Mouse (Mus musculus): Measurements from ENCODE around the gene Rad51b. TPM values are rescaled to one million over a fixed set of nuclear protein-coding genes. Genes with fewer than 3 reads are reported as not detected.

Rad51b gene
- polyA plus RNA-seq, 1 experiment from 2014 or later, result 2.7 TPM

DNA sequence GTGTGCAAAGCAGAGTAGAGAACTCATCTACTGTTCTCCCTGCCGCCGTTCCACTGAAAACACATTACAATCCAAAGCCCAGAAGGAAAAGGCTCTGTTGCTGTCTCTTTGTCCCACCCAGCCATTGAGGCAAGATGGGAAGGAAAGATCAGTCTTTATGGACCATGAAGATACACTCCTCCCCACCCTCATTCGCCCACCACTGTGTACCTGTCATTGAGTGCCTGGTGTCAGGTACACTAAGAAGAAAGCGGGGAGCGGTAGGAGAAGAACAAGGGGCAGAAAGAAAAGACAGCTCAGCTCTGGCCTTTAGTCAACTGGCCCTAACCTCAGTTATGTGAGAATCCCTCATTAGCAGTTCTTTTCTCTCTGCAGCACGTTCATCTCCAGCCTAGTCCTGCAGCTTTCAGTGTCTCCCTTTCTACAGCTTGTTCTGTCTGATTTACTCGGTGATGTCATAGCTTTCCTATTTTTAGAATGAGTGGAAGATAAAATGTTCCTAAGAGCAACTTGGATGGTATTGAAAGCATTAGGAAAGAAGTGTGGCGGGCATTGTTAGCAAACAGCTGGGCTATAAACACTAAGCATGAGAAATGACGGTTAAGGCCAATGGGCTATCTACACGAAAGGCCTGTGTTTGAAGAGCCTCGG is 382.3 kb downstream of the Rad51b start:
- WGBS, result 75% methylated on average over 11 of the region's 11 CpGs
- Histone ChIP-seq H3K4me2 (ENCODE audit: low read length) (no peak overlapping the region), H3K4me3 (ENCODE audit: low read length) (no peak overlapping the region), H3K4me1 (ENCODE audit: control insufficient read depth, insufficient read depth, low read depth, low read length) (no peaks in the 10 kb centered on the region), H3K36me3 (ENCODE audit: control insufficient read depth, insufficient read depth, low read length) (no peaks in the 10 kb centered on the region), H3K9ac (ENCODE audit: low read depth, low read length) (no peak overlapping the region), H3K9me3 (ENCODE audit: control insufficient read depth, low read length) (no peaks in the 10 kb centered on the region), H3K27ac (ENCODE audit: low read depth, low read length) (peak overlapping the region; percentile 55), H3K27me3 (replicated peaks; ENCODE audit: control insufficient read depth, insufficient read depth, low read length) (no peaks in the 10 kb centered on the region)
- no peak for ATAC-seq

DNA sequence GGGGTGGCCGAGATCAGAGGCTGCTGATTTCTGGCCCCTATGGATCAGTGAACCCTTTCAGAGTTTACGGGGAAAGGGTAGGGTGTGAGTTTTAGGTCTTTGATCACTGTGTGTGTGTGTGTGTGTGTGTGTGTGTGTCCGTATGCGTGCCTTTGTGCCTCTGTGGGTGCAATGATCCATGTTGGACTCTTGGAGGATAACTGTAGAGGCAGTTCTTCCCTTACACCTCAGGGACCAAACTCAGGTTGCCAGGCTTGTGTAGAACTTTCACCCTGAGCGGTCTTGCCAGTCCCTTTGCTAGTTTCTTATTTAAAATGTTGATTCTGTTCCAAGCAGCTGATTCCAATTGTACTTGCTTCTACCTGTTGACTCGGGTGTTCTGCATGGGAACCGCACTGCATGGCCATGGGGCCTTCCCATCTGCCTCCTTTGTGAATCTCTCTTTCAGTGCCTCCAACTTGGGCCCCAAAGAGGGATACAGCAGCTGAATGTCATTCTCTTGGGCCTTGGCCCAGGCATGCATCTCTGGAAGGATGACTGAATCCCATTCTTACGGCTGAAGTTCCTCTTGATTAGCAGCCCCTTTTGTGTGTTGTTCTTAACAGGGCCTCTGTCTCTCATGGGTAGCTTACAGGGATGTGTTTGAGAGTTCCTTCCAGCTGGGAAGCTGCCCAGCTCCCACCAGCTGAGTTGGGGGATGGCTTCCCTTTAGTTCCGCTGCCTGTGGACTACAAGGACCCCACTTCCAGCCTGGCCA is 383.0 kb downstream of the Rad51b start:
- whole genome bisulfite sequencing, result 47% methylated on average over 9 of the region's 9 CpGs
- no peaks in the 10 kb centered on the region for H3K27me3 ChIP-seq (replicated peaks; ENCODE audit: control insufficient read depth, insufficient read depth, low read length)
- peak overlapping the region; percentile 55 for H3K27ac ChIP-seq (ENCODE audit: low read depth, low read length)
- ATAC-seq, result peak; percentile 97
- no peak overlapping the region for H3K9ac ChIP-seq (ENCODE audit: low read depth, low read length)
- no peaks in the 10 kb centered on the region for H3K9me3 ChIP-seq (ENCODE audit: control insufficient read depth, low read length)
- H3K4me1 ChIP-seq (ENCODE audit: control insufficient read depth, insufficient read depth, low read depth, low read length), result no peaks in the 10 kb centered on the region
- no peaks in the 10 kb centered on the region for H3K36me3 ChIP-seq (ENCODE audit: control insufficient read depth, insufficient read depth, low read length)
- H3K4me3 ChIP-seq (ENCODE audit: low read length), result no peak overlapping the region
- no peak overlapping the region for H3K4me2 ChIP-seq (ENCODE audit: low read length)

DNA sequence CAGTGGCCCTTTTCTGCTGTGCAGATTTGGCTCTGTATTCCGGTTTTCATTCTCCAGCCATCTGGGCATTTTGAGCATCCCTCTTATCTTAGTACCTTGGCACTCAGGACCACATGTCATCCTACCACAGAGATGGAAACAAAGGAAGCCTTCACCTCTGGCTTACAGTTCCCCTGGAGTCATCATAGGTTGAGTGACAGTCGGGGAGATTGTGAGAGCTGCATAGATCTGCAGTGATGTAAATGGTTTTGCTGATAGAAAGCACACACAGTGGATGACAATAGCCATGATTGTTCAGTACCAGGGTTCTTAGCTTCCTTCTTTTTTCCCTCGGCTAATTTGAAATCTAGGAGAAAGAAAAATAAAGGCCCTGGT is 383.6 kb downstream of the Rad51b start:
- H3K4me1 ChIP-seq (ENCODE audit: control insufficient read depth, insufficient read depth, low read depth, low read length), result no peaks in the 10 kb centered on the region
- peak; percentile 82 for ATAC-seq
- no peaks in the 10 kb centered on the region for H3K9me3 ChIP-seq (ENCODE audit: control insufficient read depth, low read length)
- H3K36me3 ChIP-seq (ENCODE audit: control insufficient read depth, insufficient read depth, low read length), result no peaks in the 10 kb centered on the region
- H3K27me3 ChIP-seq (replicated peaks; ENCODE audit: control insufficient read depth, insufficient read depth, low read length), result no peaks in the 10 kb centered on the region
- H3K4me3 ChIP-seq (ENCODE audit: low read length), result no peak overlapping the region
- H3K9ac ChIP-seq (ENCODE audit: low read depth, low read length), result no peak overlapping the region
- 40% methylated on average over 3 of the region's 3 CpGs for WGBS
- peak overlapping the region; percentile 58 for H3K27ac ChIP-seq (ENCODE audit: low read depth, low read length)
- H3K4me2 ChIP-seq (ENCODE audit: low read length), result no peak overlapping the region

DNA sequence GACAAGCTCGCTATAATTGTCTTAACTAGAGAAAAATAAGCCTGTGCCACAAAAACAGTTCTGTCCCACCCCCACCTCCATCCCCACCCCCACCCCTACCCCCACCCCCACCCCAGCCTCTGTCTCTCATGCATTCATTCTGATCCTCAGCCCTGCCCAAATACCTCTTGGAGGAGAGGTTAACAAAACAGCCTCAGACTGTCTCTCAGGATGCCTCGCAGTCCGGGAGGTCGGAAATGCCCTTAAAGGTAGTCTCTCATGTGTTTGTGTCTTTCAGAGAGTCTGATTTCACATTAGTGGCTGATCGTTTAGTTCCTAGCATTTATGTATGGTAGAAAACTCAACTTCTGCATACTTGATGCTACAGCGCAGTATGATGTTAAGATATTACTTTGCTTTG is 384.5 kb downstream of the Rad51b start:
- no peak overlapping the region for H3K9ac ChIP-seq (ENCODE audit: low read depth, low read length)
- H3K27ac ChIP-seq (ENCODE audit: low read depth, low read length), result peak overlapping the region; percentile 12; the same call in 1 of the 2 replicates
- no peak overlapping the region for H3K4me3 ChIP-seq (ENCODE audit: low read length)
- H3K36me3 ChIP-seq (ENCODE audit: control insufficient read depth, insufficient read depth, low read length), result no peaks in the 10 kb centered on the region
- no peak for ATAC-seq
- no peaks in the 10 kb centered on the region for H3K4me1 ChIP-seq (ENCODE audit: control insufficient read depth, insufficient read depth, low read depth, low read length)
- WGBS, result 81% methylated on average over 6 of the region's 6 CpGs
- H3K27me3 ChIP-seq (replicated peaks; ENCODE audit: control insufficient read depth, insufficient read depth, low read length), result no peaks in the 10 kb centered on the region
- no peaks in the 10 kb centered on the region for H3K9me3 ChIP-seq (ENCODE audit: control insufficient read depth, low read length)
- H3K4me2 ChIP-seq (ENCODE audit: low read length), result no peak overlapping the region

DNA sequence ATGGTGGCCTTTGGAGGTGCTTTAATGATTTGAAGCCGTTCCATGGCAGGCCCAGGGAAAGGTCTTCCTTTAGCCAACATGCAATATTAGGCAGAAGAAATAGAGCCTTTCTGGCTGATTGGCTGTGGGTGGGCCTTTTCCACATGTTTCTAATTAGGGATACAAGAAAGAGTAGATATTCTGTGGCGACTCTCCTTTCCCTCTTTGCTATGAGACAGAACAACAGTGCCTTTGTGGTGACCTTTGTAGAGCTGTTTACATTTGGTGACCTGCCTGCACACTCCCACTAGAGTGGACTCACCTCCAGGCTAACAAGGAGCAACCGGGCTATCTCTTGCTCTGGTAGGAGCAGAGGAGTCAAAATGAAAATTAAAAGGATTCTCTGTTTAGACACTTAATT is 386.3 kb downstream of the Rad51b start:
- H3K4me2 ChIP-seq (ENCODE audit: low read length), result no peak overlapping the region
- H3K9me3 ChIP-seq (ENCODE audit: control insufficient read depth, low read length), result no peaks in the 10 kb centered on the region
- H3K9ac ChIP-seq (ENCODE audit: low read depth, low read length), result no peak overlapping the region
- no peaks in the 10 kb centered on the region for H3K27me3 ChIP-seq (replicated peaks; ENCODE audit: control insufficient read depth, insufficient read depth, low read length)
- 64% methylated on average over 3 of the region's 3 CpGs for WGBS
- no peaks in the 10 kb centered on the region for H3K36me3 ChIP-seq (ENCODE audit: control insufficient read depth, insufficient read depth, low read length)
- H3K27ac ChIP-seq (ENCODE audit: low read depth, low read length), result no peak overlapping the region
- no peak overlapping the region for H3K4me3 ChIP-seq (ENCODE audit: low read length)
- H3K4me1 ChIP-seq (ENCODE audit: control insufficient read depth, insufficient read depth, low read depth, low read length), result no peaks in the 10 kb centered on the region
- no peak for ATAC-seq

DNA sequence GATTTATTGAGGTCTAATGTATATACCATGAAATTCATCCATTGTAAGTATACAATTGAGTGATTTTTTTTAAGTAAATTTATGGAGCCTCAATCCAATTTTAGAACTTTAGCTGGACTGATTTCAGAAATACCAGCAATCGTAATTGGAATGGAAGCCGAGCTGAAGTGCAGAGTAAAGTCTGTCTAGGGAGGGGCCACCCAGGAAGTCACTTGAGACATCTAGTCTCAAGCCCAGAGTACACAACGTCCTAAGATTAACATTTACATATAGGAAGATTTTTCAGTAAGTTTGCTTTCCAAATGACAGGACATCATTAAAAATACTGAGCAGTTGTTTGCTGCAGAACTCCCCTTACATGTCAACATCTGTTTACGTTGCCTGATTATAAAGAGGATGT is 386.7 kb downstream of the Rad51b start:
- no peak overlapping the region for H3K4me3 ChIP-seq (ENCODE audit: low read length)
- no peaks in the 10 kb centered on the region for H3K27me3 ChIP-seq (replicated peaks; ENCODE audit: control insufficient read depth, insufficient read depth, low read length)
- no peak overlapping the region for H3K4me2 ChIP-seq (ENCODE audit: low read length)
- no peak overlapping the region for H3K9ac ChIP-seq (ENCODE audit: low read depth, low read length)
- no peak for ATAC-seq
- H3K27ac ChIP-seq (ENCODE audit: low read depth, low read length), result no peak overlapping the region
- 82% methylated on average over 4 of the region's 4 CpGs for WGBS
- no peaks in the 10 kb centered on the region for H3K9me3 ChIP-seq (ENCODE audit: control insufficient read depth, low read length)
- no peaks in the 10 kb centered on the region for H3K36me3 ChIP-seq (ENCODE audit: control insufficient read depth, insufficient read depth, low read length)
- H3K4me1 ChIP-seq (ENCODE audit: control insufficient read depth, insufficient read depth, low read depth, low read length), result no peaks in the 10 kb centered on the region

DNA sequence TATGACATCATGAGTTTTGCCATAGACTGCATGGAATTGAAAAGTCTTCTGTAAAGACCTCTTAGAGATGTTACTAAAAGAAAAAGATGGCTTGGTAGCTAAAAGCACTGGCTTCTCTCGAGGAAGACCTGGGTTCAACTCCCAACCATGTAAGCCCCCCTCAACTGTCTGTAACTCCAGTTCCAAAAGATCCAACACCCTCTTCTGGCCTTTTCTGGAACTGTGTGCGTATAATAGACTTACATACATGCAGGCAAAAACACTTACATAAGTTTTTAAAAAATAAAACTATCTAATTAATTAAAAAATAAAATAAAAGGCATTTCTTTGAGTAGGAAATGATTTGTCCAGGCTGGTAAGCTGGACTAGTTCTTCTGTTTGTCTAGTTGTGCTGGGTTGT is 387.3 kb downstream of the Rad51b start:
- Histone ChIP-seq H3K9me3 (ENCODE audit: control insufficient read depth, low read length) (no peaks in the 10 kb centered on the region), H3K9ac (ENCODE audit: low read depth, low read length) (no peak overlapping the region), H3K4me3 (ENCODE audit: low read length) (no peak overlapping the region), H3K27ac (ENCODE audit: low read depth, low read length) (no peak overlapping the region), H3K36me3 (ENCODE audit: control insufficient read depth, insufficient read depth, low read length) (no peaks in the 10 kb centered on the region), H3K4me2 (ENCODE audit: low read length) (no peak overlapping the region), H3K4me1 (ENCODE audit: control insufficient read depth, insufficient read depth, low read depth, low read length) (no peaks in the 10 kb centered on the region), H3K27me3 (replicated peaks; ENCODE audit: control insufficient read depth, insufficient read depth, low read length) (no peaks in the 10 kb centered on the region)
- 97% methylated on average over 2 of the region's 2 CpGs for WGBS
- no peak for ATAC-seq

DNA sequence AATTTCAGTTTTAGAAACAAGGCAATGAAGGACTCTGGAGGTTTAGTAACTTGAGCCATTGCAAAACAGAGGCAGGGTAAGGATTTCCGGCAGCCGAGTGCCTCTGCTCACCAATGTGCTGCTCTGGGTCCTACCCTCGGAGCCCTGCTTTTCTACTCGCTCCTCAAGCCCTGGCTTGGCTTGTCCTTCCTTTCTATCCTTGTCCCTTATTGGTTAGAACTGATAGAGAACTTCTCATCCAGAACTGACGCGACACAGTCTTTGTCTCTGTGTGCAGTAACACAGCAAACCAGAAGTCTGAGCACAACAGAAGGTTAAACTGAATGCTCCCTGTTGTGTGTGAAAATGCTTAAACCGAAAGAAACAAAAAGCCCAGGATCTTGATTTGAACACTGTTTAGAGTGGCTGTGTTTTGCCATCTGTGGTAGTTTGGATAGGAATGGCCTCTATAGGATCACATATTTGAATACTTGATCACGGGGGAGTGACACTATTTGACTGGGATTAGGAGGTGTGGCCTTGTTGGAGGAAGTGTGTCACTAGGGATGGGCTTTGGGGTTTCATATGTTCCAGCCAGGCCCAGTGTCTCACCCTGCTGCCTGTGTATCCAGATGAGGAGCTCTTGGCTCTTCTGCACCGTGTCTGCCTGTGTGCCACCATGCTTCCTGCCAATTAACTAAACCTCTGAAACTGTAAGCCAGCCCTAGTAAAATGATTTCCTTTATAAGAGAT is 389.7 kb downstream of the Rad51b start:
- Histone ChIP-seq H3K9me3 (ENCODE audit: control insufficient read depth, low read length) (no peaks in the 10 kb centered on the region), H3K27ac (ENCODE audit: low read depth, low read length) (no peak overlapping the region), H3K4me3 (ENCODE audit: low read length) (no peak overlapping the region), H3K9ac (ENCODE audit: low read depth, low read length) (no peak overlapping the region), H3K36me3 (ENCODE audit: control insufficient read depth, insufficient read depth, low read length) (no peaks in the 10 kb centered on the region), H3K27me3 (replicated peaks; ENCODE audit: control insufficient read depth, insufficient read depth, low read length) (no peaks in the 10 kb centered on the region), H3K4me2 (ENCODE audit: low read length) (no peak overlapping the region), H3K4me1 (ENCODE audit: control insufficient read depth, insufficient read depth, low read depth, low read length) (no peaks in the 10 kb centered on the region)
- WGBS, result 51% methylated on average over 9 of the region's 9 CpGs
- ATAC-seq, result no peak

DNA sequence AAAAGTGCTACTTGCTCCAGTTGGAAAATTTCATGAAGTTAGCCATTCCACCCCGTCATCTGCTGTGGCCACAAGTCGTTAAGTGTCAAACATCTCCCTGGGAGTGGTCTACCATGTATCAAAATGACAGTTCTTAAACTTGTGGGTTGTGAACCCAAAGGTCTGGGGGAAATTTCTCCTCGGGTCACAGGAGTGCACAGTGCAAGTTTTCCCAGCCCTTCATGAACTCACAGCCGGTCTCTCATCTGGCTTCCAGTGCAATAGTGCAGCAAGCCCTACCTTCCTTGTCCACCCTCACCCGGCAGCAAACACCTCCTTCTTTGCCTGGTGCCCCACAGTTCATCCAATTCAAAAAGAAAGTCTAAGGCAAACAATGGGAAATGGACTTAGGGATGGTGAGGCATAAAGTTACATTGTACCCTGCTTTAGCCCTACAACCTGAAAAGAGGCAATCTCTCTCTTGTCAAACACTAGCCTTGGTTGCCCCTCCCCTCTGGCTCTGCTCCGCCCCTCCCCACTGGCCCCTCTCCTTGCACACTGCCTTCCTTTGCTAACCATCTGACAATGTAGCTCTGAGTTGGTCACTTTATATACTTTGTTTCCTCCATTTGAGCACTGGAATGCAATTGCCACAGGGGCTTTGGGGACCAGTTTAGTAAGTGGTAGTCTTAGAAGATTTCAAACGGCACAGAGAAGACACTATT is 390.8 kb downstream of the Rad51b start:
- H3K36me3 ChIP-seq (ENCODE audit: control insufficient read depth, insufficient read depth, low read length), result no peaks in the 10 kb centered on the region
- no peak overlapping the region for H3K27ac ChIP-seq (ENCODE audit: low read depth, low read length)
- no peaks in the 10 kb centered on the region for H3K9me3 ChIP-seq (ENCODE audit: control insufficient read depth, low read length)
- no peak overlapping the region for H3K9ac ChIP-seq (ENCODE audit: low read depth, low read length)
- no peaks in the 10 kb centered on the region for H3K27me3 ChIP-seq (replicated peaks; ENCODE audit: control insufficient read depth, insufficient read depth, low read length)
- ATAC-seq, result no peak
- H3K4me2 ChIP-seq (ENCODE audit: low read length), result no peak overlapping the region
- WGBS, result 73% methylated on average over 7 of the region's 7 CpGs
- no peak overlapping the region for H3K4me3 ChIP-seq (ENCODE audit: low read length)
- no peaks in the 10 kb centered on the region for H3K4me1 ChIP-seq (ENCODE audit: control insufficient read depth, insufficient read depth, low read depth, low read length)
